Mouse (Mus musculus) hindbrain, embryonic 14.5 days (tissue): ENCODE results near the gene Atp2b4. TPM values are rescaled to one million over a fixed set of nuclear protein-coding genes. Genes with fewer than 3 reads are reported as not detected.

ENCODE experiments used
- ATAC-seq: fragments of 200-750 bp; cut with Nextera tagmentation; 2 replicates; pipeline ENCODE4 v1.8.0; 2017; ENCODE audit warnings: moderate number of reproducible peaks, mild to moderate bottlenecking, moderate TSS enrichment, moderate library complexity; ENCODE audit not compliant: low FRiP score
- DNase-seq: peaks from one replicate; pipeline ENCODE4 v3.0.0-alpha.2; 2015; ENCODE audit warnings: low spot score
- H3K27ac ChIP-seq: fragments of 300-500 bp; sonication (generic); 2 replicates; pipeline ENCODE4 v1.5.1; 2014; ENCODE audit warnings: mild to moderate bottlenecking, moderate library complexity
- H3K27me3 ChIP-seq: fragments of 300-500 bp; sonication (generic); 2 replicates; pipeline ENCODE4 v1.6.1; 2014; ENCODE audit warnings: mild to moderate bottlenecking, low read length, mixed read lengths; ENCODE audit not compliant: control insufficient read depth, insufficient read depth
- H3K36me3 ChIP-seq: fragments of 300-500 bp; sonication (generic); replicated peaks from 2 replicates; pipeline ENCODE4 v1.6.1; 2014; ENCODE audit not compliant: control insufficient read depth, insufficient read depth
- H3K4me1 ChIP-seq: fragments of 300-500 bp; sonication (generic); replicated peaks from 2 replicates; pipeline ENCODE4 v1.6.1; 2014; ENCODE audit warnings: antibody characterized with exemption, low read length, mixed read lengths; ENCODE audit not compliant: control insufficient read depth, insufficient read depth
- H3K4me2 ChIP-seq: fragments of 300-500 bp; sonication (generic); replicated peaks from 2 replicates; pipeline ENCODE4 v1.6.1; 2014; ENCODE audit warnings: mild to moderate bottlenecking, moderate library complexity
- H3K4me3 ChIP-seq: fragments of 300-500 bp; sonication (generic); replicated peaks from 2 replicates; pipeline ENCODE4 v1.5.1; 2014; ENCODE audit warnings: mild to moderate bottlenecking, low read length
- H3K9ac ChIP-seq: fragments of 300-500 bp; sonication (generic); 2 replicates; pipeline ENCODE4 v1.6.1; 2014
- H3K9me3 ChIP-seq: fragments of 300-500 bp; sonication (generic); 2 replicates; pipeline ENCODE4 v1.6.1; 2016; ENCODE audit warnings: low read length; ENCODE audit not compliant: control insufficient read depth
- WGBS: fragments of 180-500 bp; shearing (Covaris S2); extraction: QIAGEN DNeasy Blood & Tissue Kit; methylation state at CpG from one replicate; pipeline ENCODE4 v1.1.7; 2014; 5-methylcytosine and 5-hydroxymethylcytosine counted together
- polyA plus RNA-seq: library from polyadenylated mRNA; unstranded; fragments of >200 nt; fragmentation: Nextera tagmentation; extraction: Ambion mirVana; gene quantifications from 2 replicates; pipeline ENCODE4 v1.2.1, GENCODE M21; 2014

Gene Atp2b4
- 21.1 and 23.3 TPM in 2 replicates for polyA plus RNA-seq

DNA sequence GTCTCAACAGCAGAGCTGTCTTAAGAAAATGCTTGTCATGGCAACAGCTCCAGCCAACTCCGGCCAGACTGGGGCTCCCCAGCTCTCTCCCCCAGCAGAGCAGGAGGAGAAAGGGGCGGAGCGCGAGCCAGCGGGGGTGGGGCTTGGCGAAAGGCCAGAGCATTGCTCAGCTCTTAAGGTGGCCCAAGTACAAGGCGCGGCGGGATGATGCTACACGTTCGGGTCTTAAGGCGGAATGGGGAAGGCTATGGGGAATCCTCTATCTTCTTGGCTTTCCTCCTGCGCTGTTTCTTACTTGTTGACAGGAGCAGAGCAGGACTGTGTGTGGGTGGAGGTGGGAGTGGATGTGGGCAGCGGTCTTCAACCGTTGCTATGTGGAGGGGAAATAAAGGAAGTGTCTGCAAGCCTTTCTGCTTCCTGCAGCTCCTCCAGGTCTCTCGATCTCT, at the start of gene Atp2b4:
Gene Atp2b4 (minus strand): TSS at position 94 of the 446 bp plus-strand sequence.
- ATAC-seq (peak; percentile 85), DNase-seq (peak; percentile 89)
- H3K27ac ChIP-seq = no peak within 1 kb of the TSS
- no peaks in the 10 kb centered on the region for H3K9me3 ChIP-seq
- peak within 1 kb of the TSS; percentile 63 for H3K4me2 ChIP-seq
- peak within 1 kb of the TSS; percentile 47 for H3K9ac ChIP-seq
- peaks cover 25% of the 10 kb centered on the region for H3K4me1 ChIP-seq
- no peaks in the 10 kb centered on the region; the same call in 1 of the 2 replicates for H3K27me3 ChIP-seq
- H3K36me3 ChIP-seq = no peaks in the 10 kb centered on the region
- WGBS = 2% methylated on average over 16 of the region's 16 CpGs
- peak within 1 kb of the TSS; percentile 41 for H3K4me3 ChIP-seq

GRCm38 (mm10) chr1:133844734-133845133, 43.9 kb upstream of the Atp2b4 start:
- H3K9me3 ChIP-seq = no peaks in the 10 kb centered on the region
- no peaks in the 10 kb centered on the region for H3K27me3 ChIP-seq
- H3K9ac ChIP-seq = no peak overlapping the region
- DNase-seq = no peak
- ATAC-seq = no peak
- peaks cover 13% of the 10 kb centered on the region; the same call in 1 of the 2 replicates for H3K4me1 ChIP-seq
- no peaks in the 10 kb centered on the region for H3K36me3 ChIP-seq
- WGBS = 16% methylated on average over 9 of the region's 9 CpGs
- H3K4me2 ChIP-seq = no peak overlapping the region
- no peak overlapping the region for H3K27ac ChIP-seq
- H3K4me3 ChIP-seq = no peak overlapping the region

GRCm38 (mm10) chr1:133843900-133844299, 43.1 kb upstream of the Atp2b4 start:
- DNase-seq = no peak
- Histone ChIP-seq H3K27ac (0 out of 2 replicates have a peak overlapping the region, but pooled peaks have one; percentile 9), H3K9ac (no peak overlapping the region), H3K4me2 (no peak overlapping the region), H3K4me1 (peaks cover 13% of the 10 kb centered on the region; the same call in 1 of the 2 replicates), H3K4me3 (no peak overlapping the region), H3K36me3 (no peaks in the 10 kb centered on the region), H3K27me3 (no peaks in the 10 kb centered on the region), H3K9me3 (no peaks in the 10 kb centered on the region)
- ATAC-seq = no peak
- 82% methylated on average over 6 of the region's 6 CpGs for WGBS

GRCm38 (mm10) chr1:133843370-133843769, 42.5 kb upstream of the Atp2b4 start:
- 41% methylated on average over 4 of the region's 4 CpGs for WGBS
- DNase-seq (no peak), ATAC-seq (no peak)
- no peak overlapping the region for H3K27ac ChIP-seq
- no peaks in the 10 kb centered on the region for H3K9me3 ChIP-seq
- H3K27me3 ChIP-seq = no peaks in the 10 kb centered on the region
- no peak overlapping the region for H3K9ac ChIP-seq
- no peak overlapping the region for H3K4me3 ChIP-seq
- peaks cover 13% of the 10 kb centered on the region; the same call in 1 of the 2 replicates for H3K4me1 ChIP-seq
- no peaks in the 10 kb centered on the region for H3K36me3 ChIP-seq
- no peak overlapping the region for H3K4me2 ChIP-seq

DNA sequence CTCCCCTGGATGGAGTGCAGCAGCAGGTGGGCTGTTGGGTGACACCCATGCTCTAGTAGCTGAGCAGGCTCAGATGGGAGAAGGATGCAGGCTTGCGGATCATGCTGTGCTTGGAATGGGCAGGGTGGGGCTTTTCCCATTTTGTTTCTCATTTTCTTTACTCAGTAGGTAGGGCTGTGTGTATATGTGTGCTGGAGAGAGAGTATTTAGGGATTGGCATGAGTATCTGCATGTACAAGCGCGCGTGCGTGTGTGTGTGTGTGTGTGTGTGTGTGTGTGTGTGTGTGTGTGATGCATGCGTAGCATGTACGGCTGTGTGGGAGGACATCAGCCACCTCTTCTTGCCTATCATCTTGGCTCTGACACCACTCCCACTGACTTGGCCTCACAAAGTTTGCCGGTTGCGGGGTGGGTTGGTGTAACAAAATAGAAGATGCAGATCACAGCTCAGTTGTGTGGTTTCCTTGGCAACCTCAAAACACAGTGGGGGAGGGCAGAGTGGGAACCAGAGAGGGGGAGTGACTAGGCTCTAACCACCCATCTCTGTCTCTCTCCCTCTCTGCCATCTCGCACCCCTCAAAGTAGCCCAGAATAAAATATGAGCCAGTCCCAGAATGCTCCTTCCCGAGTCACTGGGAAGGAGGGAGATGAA, 41.4 kb upstream of the Atp2b4 start:
- no peaks in the 10 kb centered on the region for H3K27me3 ChIP-seq
- 54% methylated on average over 11 of the region's 11 CpGs for WGBS
- H3K36me3 ChIP-seq = no peaks in the 10 kb centered on the region
- H3K4me3 ChIP-seq = no peak overlapping the region
- H3K4me2 ChIP-seq = no peak overlapping the region
- no peaks in the 10 kb centered on the region for H3K9me3 ChIP-seq
- no peak overlapping the region for H3K27ac ChIP-seq
- DNase-seq = no peak
- ATAC-seq = no peak
- no peak overlapping the region for H3K9ac ChIP-seq
- peaks cover 13% of the 10 kb centered on the region; the same call in 1 of the 2 replicates for H3K4me1 ChIP-seq

- peaks cover 13% of the 10 kb centered on the region; the same call in 1 of the 2 replicates for H3K4me1 ChIP-seq
- DNase-seq = no peak
- H3K9me3 ChIP-seq = no peaks in the 10 kb centered on the region
- H3K9ac ChIP-seq = no peak overlapping the region
- no peaks in the 10 kb centered on the region for H3K36me3 ChIP-seq
- H3K27me3 ChIP-seq = no peaks in the 10 kb centered on the region
- H3K4me3 ChIP-seq = no peak overlapping the region
- WGBS = 94% methylated on average over 15 of the region's 15 CpGs
- H3K27ac ChIP-seq = no peak overlapping the region
- no peak overlapping the region for H3K4me2 ChIP-seq
- ATAC-seq = no peak
These were observed 40.5 kb upstream of the Atp2b4 start for GRCm38 (mm10) chr1:133841171-133841926.

DNA sequence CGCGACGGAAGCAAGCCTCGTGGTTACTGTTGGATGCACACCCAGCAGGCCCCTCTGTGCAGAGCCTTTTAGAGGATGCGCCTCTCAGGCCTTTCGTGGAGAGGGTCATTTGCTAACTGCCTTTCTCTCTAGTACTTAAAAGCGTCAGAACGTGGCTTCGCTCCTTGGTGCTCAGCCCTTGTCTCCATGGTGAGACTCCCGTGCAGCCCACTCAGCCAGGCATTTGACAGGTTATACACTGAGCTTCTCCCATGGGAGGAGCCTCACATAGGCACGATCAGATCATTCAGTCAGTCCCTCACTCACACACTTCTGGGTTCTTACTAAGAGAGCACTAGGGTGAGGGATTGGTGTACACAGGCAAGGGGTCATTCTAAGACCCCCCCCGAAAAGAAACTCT, 39.7 kb upstream of the Atp2b4 start:
- Histone ChIP-seq H3K9ac (no peak overlapping the region), H3K9me3 (no peaks in the 10 kb centered on the region), H3K36me3 (no peaks in the 10 kb centered on the region), H3K4me3 (no peak overlapping the region), H3K27ac (no peak overlapping the region), H3K27me3 (no peaks in the 10 kb centered on the region), H3K4me1 (peaks cover 13% of the 10 kb centered on the region; the same call in 1 of the 2 replicates), H3K4me2 (no peak overlapping the region)
- ATAC-seq (peak; percentile 12; the same call in 1 of the 2 replicates), DNase-seq (no peak)
- WGBS = 35% methylated on average over 12 of the region's 12 CpGs

- no peak for DNase-seq
- H3K9ac ChIP-seq = no peak overlapping the region
- no peak for ATAC-seq
These were observed 33.5 kb upstream of the Atp2b4 start for GRCm38 (mm10) chr1:133834309-133834708.

DNA sequence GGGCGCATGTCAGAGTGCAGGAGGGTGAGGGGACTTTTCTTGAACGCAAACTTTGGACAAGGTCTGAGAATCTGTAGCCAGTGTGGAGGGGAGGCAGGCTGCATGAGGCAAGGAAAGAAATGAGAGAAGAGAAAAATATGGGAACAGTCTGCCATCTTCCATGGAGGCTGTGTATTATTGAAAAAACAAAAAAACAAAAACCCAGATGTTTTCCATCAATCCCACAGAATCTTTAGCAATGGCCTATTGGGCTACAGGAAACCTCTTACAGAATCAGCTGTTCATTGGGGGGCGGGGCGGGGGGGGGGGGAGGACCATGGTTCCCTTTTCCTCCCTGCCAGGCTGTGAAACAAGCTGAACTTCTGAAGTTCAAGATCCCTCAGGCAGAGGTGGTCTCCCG, 31.9 kb upstream of the Atp2b4 start:
- H3K9me3 ChIP-seq = no peaks in the 10 kb centered on the region
- DNase-seq = no peak
- no peaks in the 10 kb centered on the region for H3K27me3 ChIP-seq
- H3K27ac ChIP-seq = no peak overlapping the region
- H3K9ac ChIP-seq = no peak overlapping the region
- no peaks in the 10 kb centered on the region for H3K36me3 ChIP-seq
- no peak overlapping the region for H3K4me2 ChIP-seq
- H3K4me1 ChIP-seq = no peaks in the 10 kb centered on the region; the same call in 1 of the 2 replicates
- no peak for ATAC-seq
- WGBS = 46% methylated on average over 5 of the region's 5 CpGs
- no peak overlapping the region for H3K4me3 ChIP-seq

More at GRCm38 (mm10) chr1:133834309-133834708, 33.5 kb upstream of the Atp2b4 start:
- H3K27me3 ChIP-seq = no peaks in the 10 kb centered on the region
- no peak overlapping the region for H3K4me2 ChIP-seq
- no peak overlapping the region for H3K4me3 ChIP-seq
- H3K9me3 ChIP-seq = no peaks in the 10 kb centered on the region
- no peak overlapping the region; the same call in 1 of the 2 replicates for H3K27ac ChIP-seq
- WGBS = 50% methylated on average over 6 of the region's 6 CpGs
- no peaks in the 10 kb centered on the region; the same call in 1 of the 2 replicates for H3K4me1 ChIP-seq
- no peaks in the 10 kb centered on the region for H3K36me3 ChIP-seq
